Mouse (Mus musculus) ovary, postnatal 14 days (tissue): ENCODE data around the gene Arl15.
A peak's percentile ranks its signal among the peaks of the same experiment; 100 is the strongest.

Experiments
- DNase-seq: peaks from one replicate; pipeline ENCODE4 v3.0.0; 2022; ENCODE audit warnings: low spot score

Gene Arl15

DNA sequence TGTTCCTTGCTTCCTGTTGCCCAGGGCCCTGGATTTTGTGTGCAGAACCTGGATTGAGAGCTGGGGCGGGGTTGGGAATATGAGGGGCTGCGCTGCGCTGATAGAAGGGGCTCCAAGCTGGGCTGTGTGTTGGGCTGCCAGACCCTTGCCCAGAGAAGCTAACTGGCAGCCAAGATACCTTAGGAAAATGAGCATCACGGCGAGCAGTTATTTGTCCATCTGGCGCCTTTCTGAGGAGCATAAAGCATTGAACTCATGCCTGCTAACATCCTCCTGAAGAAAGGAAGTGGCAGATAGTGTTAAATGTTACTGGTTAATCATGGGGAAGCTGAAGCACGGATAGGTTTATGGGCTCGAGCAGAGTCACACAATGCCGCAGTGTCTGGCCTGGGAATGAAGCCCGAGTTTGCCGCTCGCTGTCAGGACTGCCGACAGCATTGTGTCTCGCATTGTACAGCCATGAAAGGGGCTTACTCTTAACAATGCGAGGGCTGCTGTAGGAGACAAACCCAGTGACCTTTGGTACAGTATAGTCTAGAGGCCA is 123.6 kb downstream of the Arl15 start:
- no peak for DNase-seq

DNA sequence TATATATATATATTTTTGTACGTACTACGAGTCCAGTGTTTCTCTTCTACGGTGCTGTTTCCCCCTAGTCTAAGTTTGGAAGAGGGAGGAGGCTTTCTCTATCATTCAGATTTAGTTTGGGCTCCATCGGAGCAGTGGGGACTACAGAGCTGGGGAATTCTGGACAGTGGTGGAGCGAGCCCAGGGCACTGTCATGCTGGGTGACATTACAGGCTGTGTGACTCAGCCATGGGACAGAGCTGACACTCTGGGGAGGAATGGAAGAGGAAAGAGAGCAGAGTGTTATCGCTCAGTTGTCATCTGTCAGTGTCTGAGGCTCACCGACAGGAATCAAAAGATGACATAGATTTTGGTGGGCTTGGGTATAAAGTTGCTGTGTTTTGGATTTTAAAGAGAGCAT is 124.4 kb downstream of the Arl15 start:
- no peak for DNase-seq

DNA sequence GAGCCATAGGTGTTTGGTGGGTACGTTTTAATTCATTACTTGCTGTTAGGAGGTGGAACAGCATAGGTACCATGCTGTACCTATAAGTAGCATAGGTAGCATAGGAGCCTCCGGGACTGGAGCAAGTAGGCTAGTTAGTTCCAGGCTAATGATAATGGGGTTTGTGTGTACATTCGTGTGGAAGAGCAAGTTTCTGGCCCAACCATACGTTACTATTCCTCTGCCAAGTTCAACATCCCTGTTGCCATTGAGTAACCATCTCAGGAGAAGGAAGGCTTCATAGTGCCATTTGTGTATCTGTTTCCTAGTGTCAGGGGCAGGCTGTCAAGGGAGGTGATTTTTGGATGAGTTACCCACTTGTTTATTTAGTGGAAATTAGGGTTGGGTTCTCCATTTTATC is 141.4 kb downstream of the Arl15 start:
- no peak for DNase-seq

DNA sequence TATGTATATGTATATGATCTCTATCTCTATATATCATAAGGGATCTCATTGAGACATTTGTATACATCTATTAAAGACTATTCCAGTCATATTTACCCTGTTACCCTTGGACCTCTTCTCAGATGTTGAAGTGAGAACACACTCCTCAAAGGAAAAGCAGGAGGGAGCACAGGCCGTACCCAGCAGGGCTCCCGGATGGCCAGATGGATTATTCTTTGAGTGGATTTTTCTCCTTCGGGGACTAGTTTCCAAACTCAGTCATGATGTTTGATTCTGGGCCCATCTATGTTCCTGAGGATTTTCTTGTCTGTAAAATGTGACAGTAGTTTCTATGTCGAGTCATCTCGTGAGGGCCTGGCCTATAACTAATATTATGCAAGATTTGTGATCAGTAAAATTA is 142.9 kb downstream of the Arl15 start:
- DNase-seq: no peak

DNA sequence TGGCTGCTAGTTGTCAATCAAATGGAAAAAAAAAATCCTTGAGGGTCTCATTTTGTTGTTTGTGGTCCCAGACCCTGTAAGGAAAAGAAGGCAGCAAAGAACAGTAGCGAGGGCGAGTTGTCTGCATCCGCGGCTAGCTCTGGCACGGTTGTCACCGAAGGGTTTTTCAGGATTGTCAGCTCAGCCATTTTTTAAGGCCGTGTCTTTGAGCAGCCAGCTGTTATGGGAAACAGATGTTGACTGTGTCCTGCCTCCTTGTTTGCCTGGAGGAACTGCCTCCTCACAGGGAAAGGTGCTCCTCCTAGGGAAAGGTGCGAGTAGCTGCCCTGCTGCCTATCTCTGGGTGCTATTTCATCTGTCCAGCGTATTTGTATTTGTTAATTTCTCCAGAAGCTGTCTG is 144.3 kb downstream of the Arl15 start:
- no peak for DNase-seq

DNA sequence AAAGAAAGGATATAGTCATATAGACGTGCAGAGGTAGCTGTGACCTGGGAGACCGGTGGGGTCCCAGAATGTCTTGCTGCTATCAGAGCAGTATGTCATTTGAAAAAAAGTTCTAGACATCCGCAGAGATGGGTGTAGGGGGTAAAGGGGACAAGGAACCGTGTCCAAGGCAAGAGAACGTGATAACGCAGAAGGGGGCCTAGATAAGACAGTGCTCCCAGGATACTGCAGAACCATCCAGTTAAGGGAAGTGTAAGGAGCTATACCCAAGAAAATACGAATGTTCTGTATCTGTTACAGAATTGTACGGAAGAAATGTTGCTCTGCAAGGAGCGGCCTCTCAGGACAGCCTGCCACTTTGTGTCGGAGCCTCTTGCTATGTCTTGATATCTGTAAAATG is 144.8 kb downstream of the Arl15 start:
- no peak for DNase-seq

DNA sequence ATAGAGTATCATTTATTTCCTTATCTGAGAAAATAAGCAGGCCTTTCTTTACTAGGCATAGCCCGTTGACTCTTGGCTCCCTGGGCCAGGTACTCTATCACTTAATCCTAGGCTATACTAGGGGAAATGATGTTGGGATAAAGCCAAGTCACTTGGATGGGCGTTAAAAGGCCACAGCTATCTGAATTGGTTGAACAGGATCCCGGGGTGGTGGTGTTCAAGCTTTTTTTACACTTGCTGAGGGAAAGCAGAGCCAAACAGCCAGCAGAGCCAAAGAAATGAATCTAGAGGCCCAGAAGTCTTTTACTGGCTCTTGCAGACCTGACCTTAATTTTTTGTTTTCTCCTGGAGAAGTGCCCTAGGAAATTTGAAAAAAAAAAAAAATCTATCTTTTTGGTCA is 145.4 kb downstream of the Arl15 start:
- DNase-seq: no peak

DNA sequence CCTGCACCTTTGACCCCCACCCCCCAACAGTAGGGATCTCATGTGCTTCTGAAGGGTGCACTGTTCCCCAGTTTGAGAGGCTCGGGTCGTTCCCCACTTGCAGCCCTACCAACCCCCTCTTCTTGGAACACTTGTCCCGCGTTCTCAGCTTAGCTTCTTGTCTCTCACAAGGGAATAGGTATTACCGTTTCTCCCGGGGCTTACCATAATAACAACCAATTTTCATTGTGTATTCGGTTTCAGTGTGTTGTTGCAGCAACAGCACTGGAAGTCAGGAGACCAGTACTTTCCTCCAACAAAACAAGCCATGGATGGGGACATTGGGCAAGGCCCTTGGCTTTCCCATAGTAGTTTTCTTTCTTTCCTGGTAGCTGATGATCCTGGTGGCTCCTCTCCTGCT is 145.8 kb downstream of the Arl15 start:
- DNase-seq: no peak

DNA sequence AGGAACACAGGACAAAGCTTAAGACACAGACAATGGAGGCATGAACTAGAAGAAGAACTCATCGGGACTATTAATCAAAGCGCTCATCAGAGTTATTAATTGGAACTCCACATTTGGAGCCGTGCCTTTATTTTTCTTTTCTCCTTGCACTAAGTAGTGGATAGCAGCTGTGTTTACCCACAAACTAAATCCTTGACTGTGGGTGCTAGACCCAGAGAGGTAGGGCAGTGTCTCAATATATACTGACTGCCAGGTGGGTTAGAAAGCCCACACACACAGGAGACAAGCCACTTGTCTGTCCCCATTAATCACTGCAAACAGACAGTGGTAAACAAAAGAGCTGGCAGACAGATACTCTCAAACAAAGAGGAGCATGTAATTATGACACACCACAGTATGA is 147.6 kb downstream of the Arl15 start:
- no peak for DNase-seq

DNA sequence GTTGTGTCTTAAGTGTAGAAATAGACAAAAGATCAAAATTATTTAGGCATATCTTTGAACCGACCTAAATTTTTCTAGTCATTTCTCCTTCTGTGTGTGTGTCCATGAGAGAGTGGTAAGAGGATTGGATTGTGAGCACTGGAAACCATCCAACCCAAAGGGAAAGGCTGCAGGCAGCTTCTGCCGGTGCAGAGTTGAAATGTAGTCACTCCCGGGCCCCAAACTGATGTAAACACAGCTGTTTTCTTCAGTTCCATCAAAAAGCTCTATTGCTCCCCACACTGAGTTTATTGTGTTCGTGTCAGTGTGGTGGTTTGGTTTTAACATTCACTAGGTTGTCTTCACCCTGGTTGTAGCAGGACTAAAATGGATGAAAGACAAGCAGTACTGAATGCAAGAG is 153.2 kb downstream of the Arl15 start:
- DNase-seq: no peak

DNA sequence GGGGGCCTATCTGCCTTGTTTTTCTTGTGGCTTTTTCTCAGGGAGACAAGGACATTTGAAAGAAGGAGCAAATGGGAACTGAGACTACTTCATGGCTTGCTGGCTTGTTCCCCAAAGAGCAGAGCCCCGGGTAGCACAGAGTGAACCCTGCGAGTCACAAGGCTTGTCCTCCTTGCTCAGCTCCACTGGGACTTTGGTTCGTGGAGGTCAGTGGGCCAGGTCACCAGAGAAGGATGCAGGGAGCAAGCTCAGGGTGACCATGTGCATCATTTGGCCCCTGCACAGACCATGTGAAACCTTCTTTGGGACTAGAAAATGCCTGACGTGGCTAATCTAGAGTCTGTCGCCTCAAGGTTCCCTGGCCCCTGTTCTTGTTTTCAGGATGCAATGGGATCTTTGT is 155.4 kb downstream of the Arl15 start:
- DNase-seq: no peak

DNA sequence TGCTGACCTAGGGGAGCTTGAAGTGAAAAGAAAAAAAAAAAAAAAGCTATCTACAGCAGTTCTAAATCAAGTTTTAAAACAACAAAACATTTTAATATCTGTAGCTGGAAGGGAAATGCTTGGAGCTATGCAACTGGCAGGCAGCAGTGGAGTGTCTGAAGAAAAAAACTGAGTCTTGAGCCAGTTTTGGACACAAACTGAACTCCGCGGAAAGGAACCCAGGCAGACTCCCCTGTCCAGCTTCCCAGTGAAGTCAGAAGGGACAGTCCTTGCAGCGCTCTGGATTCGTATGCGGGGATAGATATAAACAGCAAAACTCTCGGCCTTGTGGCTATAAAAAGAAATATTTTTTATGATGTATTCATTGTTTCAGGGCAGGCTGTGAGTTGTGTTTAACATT is 155.8 kb downstream of the Arl15 start:
- DNase-seq: no peak

DNA sequence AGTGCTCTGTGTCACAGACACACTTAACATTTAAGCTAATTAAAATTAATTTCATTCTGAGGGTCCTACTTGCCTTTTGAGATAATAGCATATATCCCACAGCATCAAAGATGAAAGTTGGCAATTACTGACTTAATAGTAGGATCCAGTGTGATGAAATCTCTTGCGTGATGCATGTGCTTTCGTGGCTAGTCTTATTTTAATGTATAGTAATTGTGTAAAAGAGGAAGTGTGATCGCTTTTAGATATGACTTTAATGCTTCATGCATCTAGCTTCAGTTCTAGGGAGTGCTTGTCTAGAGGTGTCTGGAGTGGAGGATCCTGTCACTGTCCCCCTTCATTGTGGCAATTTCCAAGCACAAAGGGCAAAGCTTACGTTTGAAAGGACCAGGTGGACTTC is 163.1 kb downstream of the Arl15 start:
- DNase-seq: no peak

DNA sequence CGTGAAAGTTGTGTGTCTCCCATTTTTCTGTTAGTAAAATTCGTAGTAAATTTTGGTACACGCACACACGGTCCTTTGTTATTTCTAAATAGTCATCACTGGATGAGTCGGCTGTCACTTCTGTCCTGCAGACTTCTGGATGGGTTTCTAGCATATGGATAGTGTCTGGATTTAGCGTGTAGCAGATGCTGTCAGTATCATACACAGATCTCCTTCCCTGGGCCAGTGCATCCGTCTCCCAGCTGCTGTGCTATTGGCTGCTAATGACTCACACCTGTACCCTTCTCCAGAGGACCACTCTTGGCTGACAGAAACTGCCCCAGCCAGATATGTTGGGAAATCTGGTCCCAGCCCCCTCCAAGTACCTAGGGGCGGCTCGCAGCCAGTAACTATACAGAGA is 170.6 kb downstream of the Arl15 start:
- no peak for DNase-seq

DNA sequence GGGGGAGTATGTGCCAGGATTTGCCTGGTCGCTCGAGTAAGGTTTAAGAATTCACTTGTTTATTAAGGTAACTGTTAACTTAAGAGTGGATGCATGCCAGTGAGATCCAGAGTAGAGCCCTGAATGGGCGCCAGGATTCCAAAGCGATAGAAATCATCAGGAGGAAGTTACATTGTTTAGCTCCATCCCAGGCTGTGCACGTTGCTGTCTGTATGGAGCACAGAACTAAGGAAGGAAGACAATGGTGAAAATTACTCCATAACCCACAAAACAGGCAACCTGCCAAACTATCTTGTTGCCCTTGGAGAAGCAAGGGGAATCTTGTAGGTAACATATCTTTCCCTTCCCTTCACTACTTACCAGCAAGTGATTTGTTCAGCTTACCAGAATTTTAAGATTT is 176.4 kb downstream of the Arl15 start:
- no peak for DNase-seq

DNA sequence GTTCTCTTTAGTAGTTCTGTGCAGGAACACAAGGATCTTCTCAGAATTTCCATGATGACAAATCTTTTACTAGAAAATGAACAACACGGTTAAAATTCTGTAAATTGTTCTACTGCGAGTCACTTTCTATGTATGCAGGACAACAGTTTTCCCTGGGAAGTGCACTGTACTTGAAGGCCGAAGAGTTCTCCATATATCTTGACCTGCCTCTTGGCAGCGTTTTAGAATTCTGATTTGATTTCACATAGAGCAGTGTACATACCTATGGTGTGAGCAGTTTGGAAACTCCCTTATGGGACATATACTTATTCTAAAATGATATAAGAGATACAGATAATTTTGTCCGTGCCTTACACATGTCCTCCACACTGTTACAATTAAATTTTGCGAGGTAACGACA is 178.1 kb downstream of the Arl15 start:
- DNase-seq: no peak

DNA sequence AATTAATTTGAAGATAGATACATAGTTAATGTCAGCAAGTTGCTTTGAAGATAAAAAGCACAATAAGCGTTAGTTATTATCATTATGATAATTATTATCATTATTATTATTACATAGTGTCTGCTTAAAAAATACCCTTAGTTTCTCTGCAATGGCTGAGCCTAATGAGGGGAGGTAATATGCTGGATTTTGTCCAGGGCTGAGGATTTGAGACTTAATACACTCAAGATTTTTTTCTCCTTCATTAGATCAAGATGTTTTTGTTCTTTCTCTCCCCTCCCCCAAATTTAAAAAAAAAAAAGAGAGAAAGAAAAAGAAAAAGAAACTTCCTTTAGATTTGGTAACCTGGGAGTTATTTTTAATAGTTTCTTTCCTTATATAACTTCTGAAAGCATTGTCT is 180.6 kb downstream of the Arl15 start:
- no peak for DNase-seq

DNA sequence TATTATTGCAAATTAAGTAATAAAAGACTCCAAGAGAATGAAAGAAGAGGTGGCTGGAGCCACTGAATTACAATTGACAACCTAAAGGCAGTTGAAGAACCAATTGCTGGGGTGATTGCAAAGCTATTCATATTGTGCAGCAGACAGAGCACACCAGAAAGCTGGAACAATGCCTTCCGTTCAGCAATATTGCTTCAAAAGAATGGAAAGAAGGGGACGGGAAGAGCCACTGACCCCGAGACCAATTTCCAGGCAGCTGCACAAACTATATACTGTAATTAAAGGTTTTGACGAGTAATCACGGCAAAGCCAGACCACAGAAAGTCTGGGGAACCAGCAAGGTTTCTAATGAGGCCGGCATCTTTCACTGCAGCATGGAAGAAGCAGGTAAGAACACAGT is 181.4 kb downstream of the Arl15 start:
- DNase-seq: no peak

DNA sequence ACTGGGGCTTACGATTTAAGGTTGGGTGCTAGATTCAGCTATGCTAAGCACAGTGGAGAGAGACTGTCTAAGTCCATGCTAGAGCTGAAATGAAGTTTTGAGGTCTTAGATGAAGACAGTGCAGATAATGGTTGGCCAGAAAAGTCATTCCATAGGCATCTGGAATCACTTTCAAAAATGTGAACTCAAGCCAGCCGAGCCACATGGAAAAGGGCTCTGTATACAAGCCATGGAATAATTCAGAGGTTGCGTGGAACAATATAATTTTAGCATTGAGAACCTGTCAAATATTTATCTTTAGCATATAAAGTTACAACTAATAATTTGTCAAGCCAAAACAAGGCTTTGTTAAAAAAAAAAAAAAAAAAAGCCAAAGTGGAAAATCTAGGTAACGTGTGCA is 182.6 kb downstream of the Arl15 start:
- no peak for DNase-seq

DNA sequence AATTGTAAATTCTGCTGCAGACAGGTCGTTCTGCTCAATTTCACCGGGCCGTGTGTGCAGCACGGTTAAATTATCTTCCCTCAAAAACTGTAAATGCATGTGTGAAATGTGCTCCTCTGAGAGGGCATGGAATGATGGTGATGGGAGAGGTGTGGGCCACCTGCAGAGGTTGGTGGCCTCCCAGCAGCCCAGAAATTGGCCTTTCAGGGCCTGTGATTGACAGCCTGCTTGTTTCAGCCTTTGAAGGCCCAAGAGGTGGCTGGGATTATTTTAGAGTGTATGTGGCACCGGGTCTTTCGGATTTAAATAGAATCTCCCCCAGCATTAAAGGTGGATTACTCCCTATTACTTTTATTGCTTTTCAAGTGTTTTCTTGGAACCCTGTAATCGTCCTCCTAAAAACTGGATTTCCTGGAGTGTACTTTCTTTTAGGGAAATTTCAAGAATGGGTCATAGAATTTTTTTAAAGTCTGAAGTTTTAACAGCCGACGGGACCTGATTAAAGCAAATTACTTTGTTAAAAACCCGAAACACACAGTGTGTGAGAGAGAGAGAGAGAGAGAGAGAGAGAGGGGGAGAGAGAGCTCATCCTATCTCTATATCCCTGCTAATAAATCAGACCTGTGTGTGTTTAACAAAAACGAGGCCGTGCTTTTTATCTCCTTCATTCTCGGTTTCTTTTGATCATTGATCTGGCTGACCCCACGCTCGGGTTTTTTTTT is 186.6 kb downstream of the Arl15 start:
- no peak for DNase-seq

DNA sequence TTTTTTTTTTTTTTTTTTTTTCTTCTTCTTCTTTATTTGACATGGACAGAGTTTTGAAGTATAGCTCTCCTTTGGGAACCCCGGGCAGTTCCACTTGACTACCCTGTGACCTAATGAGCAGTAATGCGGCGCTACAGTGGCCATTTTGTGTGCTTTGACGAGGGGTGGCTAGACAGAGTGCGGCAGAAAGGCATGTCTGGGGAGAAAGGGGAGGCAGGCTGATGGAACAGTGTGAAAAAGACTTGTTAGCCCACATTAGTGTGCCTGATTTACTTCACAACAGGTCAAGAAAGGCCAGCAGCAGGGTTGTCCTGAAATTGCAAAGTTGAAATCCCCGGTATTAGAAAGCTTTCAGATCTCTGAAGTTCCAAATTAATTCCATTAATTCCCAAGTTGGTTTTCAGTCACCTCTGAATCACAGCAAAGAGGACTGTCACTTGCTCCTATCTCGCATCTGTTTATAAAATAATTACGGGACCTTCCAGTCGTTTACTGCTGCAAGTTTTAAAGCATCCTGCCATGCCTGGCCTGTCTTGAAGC is 187.2 kb downstream of the Arl15 start:
- no peak for DNase-seq

DNA sequence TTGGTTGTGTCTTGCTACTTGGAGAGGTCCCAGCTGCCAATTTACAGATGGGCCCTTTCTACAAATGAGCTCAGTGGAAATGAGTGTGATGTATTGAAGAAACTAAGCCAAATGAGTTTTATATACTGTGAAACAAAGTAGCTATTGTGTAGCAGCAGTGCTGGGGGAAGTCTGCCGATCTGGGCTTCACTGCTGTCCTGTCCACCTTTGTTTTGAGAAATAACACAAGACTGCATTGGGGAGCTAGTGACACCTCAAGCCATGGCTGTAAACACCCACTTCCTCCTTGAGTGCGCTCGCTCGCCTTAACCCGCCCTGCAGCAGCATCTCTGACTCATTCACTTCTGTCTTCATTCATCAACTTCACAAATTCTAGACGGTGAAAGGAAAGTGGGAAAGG is 189.3 kb downstream of the Arl15 start:
- DNase-seq: no peak

DNA sequence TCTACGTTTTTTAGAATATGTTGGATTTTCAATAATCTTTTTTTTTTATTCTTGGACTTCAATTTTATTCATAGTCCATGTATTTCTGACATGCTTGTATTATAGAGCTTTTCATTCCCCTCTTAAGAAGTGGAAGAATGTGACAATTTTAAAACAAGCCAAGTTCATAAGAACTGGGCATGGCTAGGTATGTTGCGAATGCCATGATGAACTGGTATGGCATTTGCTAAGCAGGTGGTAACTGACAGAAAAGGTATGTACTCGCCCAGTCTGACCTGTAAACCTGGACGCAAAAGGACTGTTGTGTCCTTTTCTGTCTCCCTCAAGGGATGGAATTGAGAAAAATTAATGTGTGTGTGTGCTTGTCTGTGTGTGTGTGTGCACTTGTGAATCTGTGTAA is 190.2 kb downstream of the Arl15 start:
- no peak for DNase-seq

DNA sequence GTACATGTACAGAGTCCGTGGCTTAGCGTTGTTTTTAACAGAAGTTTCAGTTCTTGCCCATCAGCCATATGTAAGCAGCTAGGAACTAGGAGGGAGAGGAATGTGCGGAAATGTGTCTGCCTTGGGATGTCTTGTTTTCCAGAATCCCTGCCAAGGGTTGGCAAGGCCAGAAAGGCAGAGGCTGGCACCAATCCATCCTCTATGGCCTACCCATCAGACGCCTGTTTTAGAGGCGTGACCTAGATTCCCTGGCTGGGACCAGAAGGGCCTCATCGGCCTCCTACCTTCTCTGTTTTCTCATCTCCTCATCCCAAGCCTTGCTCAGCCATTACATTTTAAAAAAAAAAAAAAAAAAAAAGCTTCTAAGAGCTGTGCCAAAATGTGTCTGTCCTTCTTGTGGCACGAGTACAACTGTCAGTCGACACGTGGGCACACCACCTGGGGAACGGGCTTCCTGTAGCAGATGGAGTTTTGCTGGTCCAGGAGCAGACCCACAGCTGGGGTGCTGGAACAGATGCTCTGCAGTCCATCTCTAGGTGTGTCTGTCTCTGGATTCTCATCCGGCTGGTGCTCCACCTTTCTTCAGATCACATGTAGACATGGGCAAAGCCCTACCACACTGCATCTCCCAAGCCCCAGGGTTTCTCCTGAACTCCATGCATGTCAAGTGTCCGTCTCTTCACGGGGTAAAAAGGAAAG is 192.7 kb downstream of the Arl15 start:
- DNase-seq: peak; percentile 18
